Mouse (Mus musculus): ENCODE measurements around the gene Traf7.
A peak's percentile ranks its signal among the peaks of the same experiment; 100 is the strongest.

The Traf7 gene

GRCm38 (mm10) chr17:24527723-24528559, at the start of gene Traf7:
TSS of gene Traf7 (minus strand) at chr17:24527938.
- peak; percentile 98 for DNase-seq (ENCODE audit: low read depth, low spot score)

DNA sequence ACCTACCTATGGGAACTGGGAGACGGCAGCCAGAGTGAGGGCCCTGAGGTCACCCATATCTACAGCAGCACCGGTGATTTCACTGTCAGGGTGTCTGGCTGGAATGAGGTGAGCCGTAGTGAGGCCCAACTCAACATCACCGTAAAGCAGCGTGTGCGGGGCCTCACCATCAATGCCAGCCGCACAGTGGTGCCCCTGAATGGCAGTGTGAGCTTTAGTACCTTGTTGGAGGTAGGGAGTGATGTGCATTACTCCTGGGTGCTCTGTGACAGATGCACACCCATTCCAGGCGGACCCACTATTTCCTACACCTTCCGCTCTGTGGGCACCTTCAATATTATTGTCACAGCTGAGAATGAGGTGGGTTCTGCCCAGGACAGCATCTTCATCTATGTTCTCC, 46.1 kb upstream of the Traf7 start:
- no peak for DNase-seq (ENCODE audit: low read depth, low spot score)

DNA sequence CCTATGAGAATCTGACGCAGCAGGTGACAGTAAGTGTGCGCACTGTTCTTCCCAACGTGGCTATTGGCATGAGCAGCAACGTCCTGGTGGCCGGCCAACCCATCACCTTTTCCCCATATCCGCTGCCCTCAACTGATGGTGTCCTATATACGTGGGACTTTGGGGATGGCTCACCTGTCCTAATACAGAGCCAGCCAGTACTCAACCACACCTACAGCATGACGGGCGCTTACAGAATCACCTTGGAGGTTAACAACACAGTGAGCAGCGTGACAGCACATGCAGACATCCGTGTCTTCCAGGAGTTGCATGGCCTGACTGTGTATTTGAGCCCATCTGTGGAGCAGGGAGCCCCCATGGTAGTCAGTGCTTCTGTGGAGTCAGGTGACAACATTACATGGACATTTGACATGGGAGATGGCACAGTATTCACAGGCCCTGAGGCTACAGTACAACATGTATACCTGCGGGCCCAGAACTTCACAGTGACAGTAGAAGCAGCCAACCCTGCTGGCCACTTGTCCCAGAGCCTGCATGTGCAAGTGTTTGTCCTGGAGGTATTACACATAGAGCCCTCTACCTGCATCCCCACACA, 45.0 kb upstream of the Traf7 start:
- no peak for DNase-seq (ENCODE audit: low read depth, low spot score)

DNA sequence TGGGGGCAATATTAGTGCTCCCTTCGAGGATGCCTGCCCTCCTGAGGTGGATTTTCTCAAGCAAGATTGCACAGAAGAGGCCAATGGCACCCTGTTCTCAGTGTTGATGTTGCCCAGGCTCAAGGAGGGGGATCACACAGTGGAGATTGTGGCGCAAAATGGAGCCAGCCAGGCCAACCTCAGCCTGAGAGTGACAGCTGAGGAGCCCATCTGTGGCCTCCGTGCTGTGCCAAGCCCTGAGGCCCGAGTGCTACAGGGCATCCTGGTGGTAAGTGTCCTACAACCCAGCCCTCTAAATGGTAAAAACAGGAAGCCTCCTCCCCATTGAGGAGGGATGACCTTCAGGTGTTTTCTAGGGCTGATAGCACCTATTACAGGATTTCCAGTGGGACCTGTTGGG, 42.1 kb upstream of the Traf7 start:
- no peak for DNase-seq (ENCODE audit: low read depth, low spot score)

DNA sequence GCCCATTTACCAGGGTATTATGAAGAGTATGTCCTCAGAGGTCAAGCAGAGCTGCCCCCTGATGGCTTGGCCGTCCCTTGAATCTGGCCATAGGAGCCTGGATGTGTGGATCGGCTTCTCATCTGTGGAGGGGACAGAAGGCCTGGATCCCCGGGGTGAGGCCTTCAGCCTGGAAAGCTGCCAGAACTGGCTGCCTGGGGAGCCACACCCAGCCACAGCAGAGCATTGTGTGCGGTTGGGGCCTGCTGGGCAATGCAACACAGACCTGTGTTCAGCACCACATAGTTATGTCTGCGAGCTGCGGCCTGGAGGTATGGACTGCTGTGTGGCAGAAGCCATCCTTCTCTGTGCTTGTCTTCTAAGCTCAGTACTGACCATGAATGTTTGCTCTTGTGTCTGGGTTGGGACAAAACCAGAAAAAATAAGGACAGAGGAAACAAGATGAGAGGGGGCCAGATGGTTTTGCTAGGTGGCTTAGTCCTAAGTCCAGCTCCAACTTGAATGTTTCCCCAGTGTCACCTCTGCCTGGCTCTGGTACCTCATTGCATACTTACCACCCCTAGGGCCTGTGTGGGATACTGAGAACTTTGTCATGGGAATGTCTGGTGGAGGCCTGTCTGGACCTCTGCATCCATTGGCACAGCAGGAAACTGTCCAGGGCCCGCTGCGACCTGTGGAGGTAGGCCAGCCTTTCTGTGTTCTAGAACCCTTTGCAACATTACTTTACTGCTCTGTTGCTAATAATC, 39.5 kb upstream of the Traf7 start:
- no peak for DNase-seq (ENCODE audit: low read depth, low spot score)

GRCm38 (mm10) chr17:24565792-24566191, 38.1 kb upstream of the Traf7 start:
- no peak for DNase-seq (ENCODE audit: low read depth, low spot score)

GRCm38 (mm10) chr17:24565092-24565491, 37.4 kb upstream of the Traf7 start:
- DNase-seq (ENCODE audit: low read depth, low spot score) = no peak

DNA sequence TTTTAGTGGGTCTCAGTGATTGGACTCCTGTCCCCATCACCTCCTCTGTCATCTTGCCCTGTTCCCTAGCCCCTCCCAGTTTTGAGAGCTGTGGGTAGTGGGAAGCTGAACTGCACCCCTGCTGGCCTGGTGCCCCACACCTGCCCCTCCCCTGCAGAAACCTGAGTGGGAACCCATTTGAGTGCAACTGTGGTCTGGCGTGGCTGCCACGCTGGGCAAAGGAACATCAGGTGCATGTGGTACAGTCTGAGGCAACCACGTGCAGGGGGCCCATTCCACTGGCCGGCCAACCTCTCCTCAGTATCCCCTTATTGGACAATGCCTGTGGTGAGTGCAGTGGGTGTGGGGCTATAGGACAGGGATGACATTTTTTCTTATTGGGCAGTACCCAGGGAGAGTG, 36.7 kb upstream of the Traf7 start:
- no peak for DNase-seq (ENCODE audit: low read depth, low spot score)

- DNase-seq (ENCODE audit: low read depth, low spot score) = no peak
Measured at GRCm38 (mm10) chr17:24563638-24564037, 35.9 kb upstream of the Traf7 start.

- no peak for DNase-seq (ENCODE audit: low read depth, low spot score)
Measured at GRCm38 (mm10) chr17:24561592-24561991, 33.9 kb upstream of the Traf7 start.

- DNase-seq (ENCODE audit: low read depth, low spot score) = no peak
Measured at GRCm38 (mm10) chr17:24560301-24561028, 32.7 kb upstream of the Traf7 start.

DNA sequence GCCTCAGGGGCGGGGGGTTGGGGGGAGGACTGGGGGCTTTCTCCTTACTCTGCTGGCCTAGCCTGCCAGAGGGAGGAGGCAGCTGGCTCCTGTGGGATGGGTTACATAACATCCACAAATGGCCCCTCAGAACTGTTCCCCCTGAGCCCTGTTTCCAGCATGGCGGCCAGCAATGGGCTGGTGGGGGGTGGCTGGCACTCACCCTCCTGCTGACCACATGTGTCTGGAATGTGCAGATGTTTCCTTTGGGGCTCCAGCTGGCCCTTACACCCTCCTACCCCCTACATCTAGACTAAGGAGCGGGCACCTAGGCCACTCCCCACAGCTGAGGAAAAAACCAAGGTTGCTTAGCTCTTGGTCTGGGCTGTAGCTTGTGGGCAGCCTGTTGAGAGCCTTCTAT, 31.4 kb upstream of the Traf7 start:
- no peak for DNase-seq (ENCODE audit: low read depth, low spot score)

GRCm38 (mm10) chr17:24558600-24559099, 30.9 kb upstream of the Traf7 start:
- DNase-seq (ENCODE audit: low read depth, low spot score) = no peak

- no peak for DNase-seq (ENCODE audit: low read depth, low spot score)
Measured at GRCm38 (mm10) chr17:24557091-24557490, 29.4 kb upstream of the Traf7 start.

- no peak for DNase-seq (ENCODE audit: low read depth, low spot score)
Measured at GRCm38 (mm10) chr17:24551050-24551444, 23.3 kb upstream of the Traf7 start.

GRCm38 (mm10) chr17:24550416-24551049, 22.8 kb upstream of the Traf7 start:
- peak; percentile 53 for DNase-seq (ENCODE audit: low read depth, low spot score)

GRCm38 (mm10) chr17:24549618-24550415, 22.1 kb upstream of the Traf7 start, which contains the start of gene Pkd1:
TSS of gene Pkd1 (plus strand) at chr17:24549834.
- DNase-seq (ENCODE audit: low read depth, low spot score) = peak; percentile 98

DNA sequence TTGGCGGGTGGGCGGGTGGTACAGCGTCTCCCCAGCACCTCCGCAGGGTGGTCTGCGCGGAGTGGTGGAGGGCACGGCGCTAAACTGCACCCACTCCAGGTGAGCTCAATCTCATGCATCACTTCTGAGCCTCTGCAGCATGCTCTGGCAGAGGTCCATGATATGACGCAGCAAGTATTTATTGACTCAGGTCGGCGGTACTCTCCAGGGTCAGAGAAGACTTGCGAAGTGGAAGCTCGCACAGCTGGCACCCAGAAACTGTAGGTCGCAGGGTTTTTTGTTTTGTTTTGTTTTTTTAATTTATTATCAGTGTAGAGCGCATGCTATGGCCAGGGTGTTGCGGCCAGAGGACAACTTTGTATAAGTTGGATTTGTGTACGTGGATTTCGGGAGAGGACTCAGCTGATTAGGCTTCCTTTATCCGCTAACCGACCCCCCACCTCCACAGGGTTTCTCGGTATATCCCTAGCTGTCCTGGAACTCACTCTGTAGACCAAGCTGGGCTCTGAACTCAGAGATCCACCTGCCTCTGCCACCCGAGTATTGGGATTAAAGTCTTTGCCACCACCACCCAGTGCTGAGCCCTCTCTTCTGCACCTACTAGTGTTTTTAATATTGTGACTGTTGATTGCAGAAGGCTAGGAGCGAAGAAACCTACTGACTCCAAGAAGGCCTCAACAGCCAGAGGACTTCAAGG, 21.3 kb upstream of the Traf7 start:
- peak; percentile 17 for DNase-seq (ENCODE audit: low read depth, low spot score)

DNA sequence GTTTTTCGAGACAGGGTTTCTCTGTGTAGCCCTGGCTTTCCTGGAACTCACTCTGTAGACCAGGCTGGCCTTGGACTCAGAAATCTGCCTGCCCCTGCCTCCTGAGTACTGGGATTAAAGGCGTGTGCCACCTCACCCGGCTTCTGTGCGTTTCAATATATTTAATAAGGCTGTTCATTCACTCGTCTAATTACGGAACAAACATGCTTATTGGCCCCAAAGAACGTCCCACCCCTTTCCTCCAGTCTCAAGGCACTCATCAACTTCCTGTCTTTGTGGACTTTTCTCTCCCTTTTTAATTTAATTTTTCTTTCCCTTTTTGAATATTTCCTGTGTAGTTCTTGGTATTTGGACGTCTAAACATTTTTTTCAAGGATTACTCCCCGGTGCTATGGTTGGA, 20.7 kb upstream of the Traf7 start:
- DNase-seq (ENCODE audit: low read depth, low spot score) = no peak

DNA sequence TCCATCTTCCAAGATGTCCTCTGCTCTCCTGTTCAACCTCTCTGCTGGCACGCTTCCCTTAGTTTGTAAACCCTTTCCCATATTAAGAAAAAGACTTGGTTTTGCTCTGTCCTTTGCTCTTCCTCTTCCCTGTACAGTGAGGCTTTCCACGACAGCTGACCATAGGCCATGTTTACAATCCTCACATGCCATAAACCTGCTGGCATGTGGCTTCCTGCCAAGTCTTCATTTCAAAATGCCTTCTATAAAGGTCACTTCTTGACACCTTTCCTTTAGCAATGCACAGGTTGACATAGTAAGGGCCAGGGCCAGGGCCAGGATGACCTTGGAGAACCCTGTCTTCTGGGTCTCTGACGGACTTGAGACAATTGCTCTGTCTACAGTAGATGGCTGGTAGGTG, 18.5 kb upstream of the Traf7 start:
- DNase-seq (ENCODE audit: low read depth, low spot score) = no peak

All from retina, postnatal 7 days (tissue).